Mouse (Mus musculus): ENCODE measurements around the gene Igflr1. TPM values are rescaled to one million over a fixed set of nuclear protein-coding genes. Genes with fewer than 3 reads are reported as not detected.

Gene Igflr1
- polyA plus RNA-seq, 1 experiment: not detected

DNA sequence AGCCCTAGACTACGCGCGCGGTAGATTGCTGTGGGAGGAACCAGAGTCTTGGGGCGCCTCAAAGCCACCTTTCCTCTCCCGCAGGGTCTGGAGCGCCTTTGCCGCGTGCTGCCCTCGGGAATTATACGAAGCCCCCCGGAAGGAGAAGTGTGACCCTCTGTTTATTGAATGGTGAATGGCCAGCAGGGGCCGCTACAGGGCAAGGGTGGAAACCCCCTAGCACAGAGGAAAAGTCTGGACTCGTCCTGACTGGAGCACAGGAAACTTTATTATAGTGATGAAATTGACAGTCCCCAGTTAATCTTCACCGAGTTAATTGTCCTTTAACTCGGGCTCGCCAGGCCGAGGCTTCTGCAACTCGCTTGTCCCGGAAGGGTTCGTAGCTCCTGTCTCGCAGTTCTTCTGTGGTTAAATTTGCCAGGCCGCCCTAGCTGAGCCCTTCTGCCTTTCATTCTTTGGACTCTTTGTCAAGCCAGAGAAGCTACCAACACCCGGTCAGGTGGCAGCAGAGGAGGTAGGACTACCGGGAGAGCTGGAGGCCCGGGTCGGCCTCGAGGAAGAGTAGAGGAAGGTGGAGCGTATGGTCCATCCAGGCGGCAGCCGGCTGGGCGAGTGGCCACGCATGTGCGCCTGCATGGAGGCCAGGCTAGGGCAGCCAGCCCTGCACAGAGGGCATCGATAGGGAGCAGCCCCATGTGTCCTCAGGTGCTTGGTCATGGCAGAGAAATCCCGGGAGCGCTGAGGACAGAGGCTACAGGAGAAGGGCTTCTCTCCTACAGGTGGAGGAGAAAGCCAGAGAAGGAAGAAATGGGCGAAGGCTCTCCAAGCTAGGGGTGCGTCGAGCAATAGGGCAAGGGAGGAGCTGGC, 24.4 kb downstream of the Igflr1 start:
- TF ChIP-seq POLR2A (IDR thresholded peaks at IDR 0.05; ENCODE audit: insufficient read depth, low read depth, low read length) (no peak), CTCF (IDR thresholded peaks at IDR 0.05; ENCODE audit: insufficient read depth, low read depth, low read length) (peak; percentile 87)
- peak overlapping the region; percentile 43 for H3K27ac ChIP-seq (ENCODE audit: insufficient read depth, low read depth, low read length)
- 26% methylated on average over 40 of the region's 40 CpGs for WGBS

GRCm38 (mm10) chr7:30590927-30591604, 25.8 kb downstream of the Igflr1 start:
- WGBS: 87% methylated on average over 9 of the region's 9 CpGs
- TF ChIP-seq POLR2A (IDR thresholded peaks at IDR 0.05; ENCODE audit: insufficient read depth, low read depth, low read length): no peak
- no peak for TF ChIP-seq CTCF (IDR thresholded peaks at IDR 0.05; ENCODE audit: insufficient read depth, low read depth, low read length)
- Histone ChIP-seq H3K4me3 (ENCODE audit: insufficient read depth, low read depth, low read length) (no peak overlapping the region), H3K27ac (ENCODE audit: insufficient read depth, low read depth, low read length) (no peak overlapping the region), H3K4me1 (ENCODE audit: control insufficient read depth, insufficient read depth, low read length) (peaks cover 16% of the 10 kb centered on the region)

More for the DNA sequence above, 24.4 kb downstream of the Igflr1 start:
- Histone ChIP-seq H3K4me3 (ENCODE audit: insufficient read depth, low read depth, low read length) (peak overlapping the region; percentile 85), H3K4me1 (ENCODE audit: control insufficient read depth, insufficient read depth, low read length) (peaks cover 19% of the 10 kb centered on the region)

GRCm38 (mm10) chr7:30591605-30591951, 26.4 kb downstream of the Igflr1 start:
- TF ChIP-seq CTCF (IDR thresholded peaks at IDR 0.05; ENCODE audit: insufficient read depth, low read depth, low read length) (no peak), POLR2A (IDR thresholded peaks at IDR 0.05; ENCODE audit: insufficient read depth, low read depth, low read length) (no peak)
- 40% methylated on average over 4 of the region's 4 CpGs for WGBS
- Histone ChIP-seq H3K4me1 (ENCODE audit: control insufficient read depth, insufficient read depth, low read length) (peaks cover 11% of the 10 kb centered on the region), H3K27ac (ENCODE audit: insufficient read depth, low read depth, low read length) (no peak overlapping the region), H3K4me3 (ENCODE audit: insufficient read depth, low read depth, low read length) (no peak overlapping the region)

- no peak for TF ChIP-seq CTCF (IDR thresholded peaks at IDR 0.05; ENCODE audit: insufficient read depth, low read depth, low read length)
- no peak for TF ChIP-seq POLR2A (IDR thresholded peaks at IDR 0.05; ENCODE audit: insufficient read depth, low read depth, low read length)
- whole genome bisulfite sequencing: 69% methylated on average over 5 of the region's 5 CpGs
- Histone ChIP-seq H3K4me1 (ENCODE audit: control insufficient read depth, insufficient read depth, low read length) (peaks cover 5% of the 10 kb centered on the region), H3K4me3 (ENCODE audit: insufficient read depth, low read depth, low read length) (no peak overlapping the region), H3K27ac (ENCODE audit: insufficient read depth, low read depth, low read length) (no peak overlapping the region)
Measured at GRCm38 (mm10) chr7:30592772-30593423, 27.7 kb downstream of the Igflr1 start.

GRCm38 (mm10) chr7:30593579-30594509, 28.6 kb downstream of the Igflr1 start:
- TF ChIP-seq CTCF (IDR thresholded peaks at IDR 0.05; ENCODE audit: insufficient read depth, low read depth, low read length): no peak
- no peak for TF ChIP-seq POLR2A (IDR thresholded peaks at IDR 0.05; ENCODE audit: insufficient read depth, low read depth, low read length)
- peaks cover 5% of the 10 kb centered on the region for H3K4me1 ChIP-seq (ENCODE audit: control insufficient read depth, insufficient read depth, low read length)
- H3K27ac ChIP-seq (ENCODE audit: insufficient read depth, low read depth, low read length): no peak overlapping the region
- WGBS: 74% methylated on average over 10 of the region's 10 CpGs
- no peak overlapping the region for H3K4me3 ChIP-seq (ENCODE audit: insufficient read depth, low read depth, low read length)

DNA sequence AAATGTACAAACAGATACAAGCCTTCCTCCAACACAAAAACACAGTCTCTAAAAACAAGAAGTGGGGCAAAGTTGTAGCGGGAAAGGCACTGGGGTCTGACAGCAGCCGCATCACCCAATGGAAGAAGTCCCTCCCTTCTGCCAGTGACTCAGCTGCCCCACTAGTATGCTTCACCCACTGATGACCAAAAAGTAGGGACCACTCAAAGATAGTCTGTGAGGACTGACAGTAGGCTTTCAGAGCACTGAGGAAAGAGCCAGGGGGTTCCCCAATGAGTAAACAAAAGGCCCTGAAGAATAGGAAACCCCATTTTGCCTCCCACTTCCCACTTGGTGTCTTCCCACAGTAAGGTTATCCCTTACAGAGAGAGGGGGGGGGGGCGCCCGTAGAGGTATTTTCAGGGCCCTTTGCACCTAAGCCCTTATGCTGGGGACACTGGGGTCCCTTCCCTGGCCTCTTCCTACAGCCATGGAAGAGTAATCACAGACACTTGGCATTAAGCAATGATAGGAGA, 29.3 kb downstream of the Igflr1 start:
- WGBS: 59% methylated on average over 4 of the region's 4 CpGs
- H3K27ac ChIP-seq (ENCODE audit: insufficient read depth, low read depth, low read length): no peak overlapping the region
- no peak overlapping the region for H3K4me3 ChIP-seq (ENCODE audit: insufficient read depth, low read depth, low read length)
- peaks cover 4% of the 10 kb centered on the region for H3K4me1 ChIP-seq (ENCODE audit: control insufficient read depth, insufficient read depth, low read length)
- TF ChIP-seq POLR2A (IDR thresholded peaks at IDR 0.05; ENCODE audit: insufficient read depth, low read depth, low read length) (no peak), CTCF (IDR thresholded peaks at IDR 0.05; ENCODE audit: insufficient read depth, low read depth, low read length) (no peak)

- no peak for TF ChIP-seq CTCF (IDR thresholded peaks at IDR 0.05; ENCODE audit: insufficient read depth, low read depth, low read length)
- TF ChIP-seq POLR2A (IDR thresholded peaks at IDR 0.05; ENCODE audit: insufficient read depth, low read depth, low read length): no peak
- Histone ChIP-seq H3K27ac (ENCODE audit: insufficient read depth, low read depth, low read length) (no peak overlapping the region), H3K4me3 (ENCODE audit: insufficient read depth, low read depth, low read length) (no peak overlapping the region), H3K4me1 (ENCODE audit: control insufficient read depth, insufficient read depth, low read length) (peaks cover 5% of the 10 kb centered on the region)
- WGBS: 84% methylated on average over 5 of the region's 5 CpGs
Measured at GRCm38 (mm10) chr7:30596093-30596492, 30.9 kb downstream of the Igflr1 start.

- Histone ChIP-seq H3K4me1 (ENCODE audit: control insufficient read depth, insufficient read depth, low read length) (peaks cover 5% of the 10 kb centered on the region), H3K27ac (ENCODE audit: insufficient read depth, low read depth, low read length) (no peak overlapping the region), H3K4me3 (ENCODE audit: insufficient read depth, low read depth, low read length) (no peak overlapping the region)
- TF ChIP-seq CTCF (IDR thresholded peaks at IDR 0.05; ENCODE audit: insufficient read depth, low read depth, low read length): no peak
- no peak for TF ChIP-seq POLR2A (IDR thresholded peaks at IDR 0.05; ENCODE audit: insufficient read depth, low read depth, low read length)
- 42% methylated on average over 5 of the region's 5 CpGs for WGBS
Measured at GRCm38 (mm10) chr7:30596811-30597210, 31.6 kb downstream of the Igflr1 start.
